Mouse (Mus musculus) liver, adult 2 months (tissue): ENCODE measurements around the gene Gnai2. TPM values are rescaled to one million over a fixed set of nuclear protein-coding genes. Genes with fewer than 3 reads are reported as not detected.
"Not testable (repeated sequence)": the region's sequence is repeated elsewhere in the genome, so short reads cannot be mapped to it uniquely, and the experiment has no call there.

Source experiments
- DNase-seq: peaks from one replicate; pipeline ENCODE4 v3.0.0-alpha.2; 2011; ENCODE audit warnings: low read depth, low spot score; ENCODE audit errors: extremely low read depth
- H3K27ac ChIP-seq: fragments of 200-500 bp; replicated peaks from 2 replicates; pipeline ENCODE4 v1.5.1; 2012; ENCODE audit warnings: low read depth, mild to moderate bottlenecking, control low read depth, inconsistent platforms, low read length; ENCODE audit not compliant: insufficient read depth
- H3K27me3 ChIP-seq: fragments of 200-500 bp; 2 replicates; pipeline ENCODE4 v1.6.1; 2012; ENCODE audit warnings: mild to moderate bottlenecking, moderate library complexity, low read length, inconsistent platforms; ENCODE audit not compliant: control insufficient read depth, insufficient read depth
- H3K36me3 ChIP-seq: fragments of 200-500 bp; 2 replicates; pipeline ENCODE4 v1.6.1; 2012; ENCODE audit warnings: low read length, inconsistent platforms; ENCODE audit not compliant: control insufficient read depth, insufficient read depth
- H3K4me1 ChIP-seq: fragments of 200-500 bp; 2 replicates; pipeline ENCODE4 v1.6.1; 2011; ENCODE audit warnings: low read length; ENCODE audit not compliant: control insufficient read depth, insufficient read depth
- H3K4me3 ChIP-seq: fragments of 200-500 bp; 2 replicates; pipeline ENCODE4 v1.5.1; 2011; ENCODE audit warnings: low read depth, mild to moderate bottlenecking, control low read depth, low read length, moderate library complexity; ENCODE audit not compliant: insufficient read depth
- H3K79me2 ChIP-seq: fragments of 200-500 bp; 2 replicates; pipeline ENCODE4 v1.6.1; 2012; ENCODE audit warnings: inconsistent platforms, mild to moderate bottlenecking, low read length, moderate library complexity; ENCODE audit not compliant: control insufficient read depth, insufficient read depth
- H3K9ac ChIP-seq: fragments of 200-500 bp; 2 replicates; pipeline ENCODE4 v1.6.1; 2012; ENCODE audit warnings: low read depth, mild to moderate bottlenecking, control low read depth, inconsistent platforms, low read length
- CTCF ChIP-seq: fragments of 200-500 bp; IDR thresholded peaks from 2 replicates; pipeline ENCODE4 v1.5.1; 2011; ENCODE audit warnings: low read depth, low read length, control low read depth
- POLR2A ChIP-seq: fragments of 200-500 bp; IDR thresholded peaks from 2 replicates; pipeline ENCODE4 v1.6.1; 2011; ENCODE audit warnings: low read length, control low read depth; ENCODE audit not compliant: insufficient read depth; ENCODE audit errors: extremely low read depth
- WGBS: fragments of 180-500 bp; shearing (Covaris S2); methylation state at CpG from one replicate; pipeline ENCODE4 v1.1.7; 2018; 5-methylcytosine and 5-hydroxymethylcytosine counted together
- polyA plus RNA-seq: library from polyadenylated mRNA; depleted of rRNA; stranded (reverse); fragments of >200 nt; gene quantifications from 2 replicates; pipeline ENCODE4 v1.2.3, GENCODE M21; 2012; rRNA removed
- total RNA-seq: library from RNA; depleted of rRNA; stranded (reverse); fragments of >200 nt; gene quantifications from 2 replicates; pipeline ENCODE4 v1.2.3, GENCODE M21; 2014; rRNA removed

Gnai2 gene
- total RNA-seq (31.6 and 44.8 TPM in 2 replicates), polyA plus RNA-seq (117 and 122 TPM in 2 replicates)

DNA sequence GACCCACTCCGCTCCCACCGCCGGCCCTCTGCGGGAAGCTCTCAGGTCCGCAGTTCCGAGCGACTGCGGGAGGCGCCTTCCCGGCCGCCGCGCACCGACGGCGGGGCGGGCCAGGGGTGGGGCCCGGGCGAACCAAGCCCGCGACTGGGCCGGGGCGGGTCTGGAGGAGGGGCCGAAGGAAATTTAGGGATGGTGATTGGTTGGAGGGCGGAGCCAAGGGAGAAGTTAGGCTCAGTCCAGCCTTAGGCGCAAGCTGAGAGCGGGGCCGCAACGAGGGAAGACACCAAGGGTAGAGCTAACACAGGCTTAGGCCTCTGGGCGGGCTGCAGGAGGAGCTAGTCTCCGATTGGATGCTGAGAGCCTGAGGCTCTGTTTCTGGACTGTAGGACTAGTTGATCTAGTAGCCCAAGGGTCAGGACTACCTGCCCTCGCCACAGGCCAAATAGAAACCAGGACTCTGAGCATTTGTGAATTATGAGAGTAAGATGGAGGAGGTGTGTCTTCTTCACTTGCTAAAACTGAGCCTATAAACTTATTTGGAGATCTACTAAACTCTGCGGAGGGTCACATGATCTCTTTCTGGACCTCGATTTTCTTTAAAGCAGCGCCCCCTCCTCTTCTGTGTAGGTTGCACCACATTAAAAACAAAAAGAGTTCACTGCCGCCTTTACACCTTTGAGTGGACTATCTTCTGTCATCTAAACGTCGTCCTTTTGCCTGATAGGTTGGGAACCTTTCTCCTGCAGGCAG, at the start of gene Gnai2:
Gene Gnai2 (minus strand): TSS at position 89 of the 750 bp plus-strand sequence.
- H3K4me3 ChIP-seq, result peak within 1 kb of the TSS; percentile 79
- H3K36me3 ChIP-seq, result no peaks in the 10 kb centered on the region
- peak; percentile 98 for DNase-seq
- H3K79me2 ChIP-seq, result peaks cover 36% of the 10 kb centered on the region
- TF ChIP-seq CTCF (no peak), POLR2A (peak; percentile 87)
- peaks cover 14% of the 10 kb centered on the region; the same call in 1 of the 2 replicates for H3K4me1 ChIP-seq
- H3K27ac ChIP-seq, result peak within 1 kb of the TSS; percentile 62
- 4% methylated on average over 38 of the region's 38 CpGs for WGBS
- H3K27me3 ChIP-seq, result no peaks in the 10 kb centered on the region
- peak within 1 kb of the TSS; percentile 93 for H3K9ac ChIP-seq

DNA sequence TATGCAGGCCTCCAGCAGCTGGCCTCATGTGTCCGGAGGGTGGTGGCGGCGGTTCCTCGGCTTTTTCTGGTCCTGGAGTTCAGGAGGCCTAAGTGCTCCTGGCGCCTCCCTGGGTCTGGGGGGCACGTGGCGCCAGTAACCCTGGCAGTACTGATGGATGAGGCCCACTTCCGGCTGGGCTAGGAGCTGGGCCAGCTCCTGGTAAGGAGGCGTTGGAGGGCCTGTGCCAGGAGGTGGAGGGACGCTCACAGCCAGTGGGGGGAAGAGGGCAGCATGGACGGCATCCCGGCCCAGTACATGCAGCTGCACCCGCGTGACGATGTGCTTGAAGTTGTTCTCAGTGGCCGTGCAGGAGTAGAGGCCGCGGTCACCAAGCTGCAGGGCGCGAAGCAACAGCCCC, 47.2 kb upstream of the Gnai2 start:
- Histone ChIP-seq H3K4me3 (no peak overlapping the region), H3K9ac (no peak overlapping the region), H3K36me3 (no peaks in the 10 kb centered on the region), H3K27ac (no peak overlapping the region), H3K4me1 (0 out of 2 replicates have a peak, but pooled peaks cover 1% of the 10 kb centered on the region), H3K79me2 (no peaks in the 10 kb centered on the region), H3K27me3 (no peaks in the 10 kb centered on the region)
- no peak for DNase-seq
- WGBS, result 87% methylated on average over 20 of the region's 20 CpGs
- TF ChIP-seq POLR2A, result no peak
- no peak for TF ChIP-seq CTCF

DNA sequence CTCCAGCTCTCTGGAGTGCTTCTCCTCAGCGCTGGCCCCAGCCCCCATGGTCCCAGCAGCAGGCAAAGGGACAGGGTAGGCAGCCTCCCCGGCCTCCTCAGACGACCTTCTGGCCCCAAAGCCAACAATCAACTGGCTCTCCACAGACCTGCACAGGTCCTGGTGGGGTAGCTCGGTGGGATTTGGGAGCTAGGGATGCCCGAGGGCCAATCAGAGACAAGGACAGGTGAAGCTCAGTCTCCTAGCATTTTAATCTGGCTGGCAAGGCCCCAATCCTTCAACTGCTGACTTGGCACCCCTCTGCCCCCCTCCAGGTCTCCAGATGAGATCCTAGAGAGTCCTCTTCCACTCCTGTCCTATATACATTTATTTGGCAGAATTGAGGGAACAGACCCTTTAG, 44.3 kb upstream of the Gnai2 start, which contains the start of gene Gnat1:
Gene Gnat1 (minus strand): TSS at position 212 of the 400 bp plus-strand sequence.
- Histone ChIP-seq H3K79me2 (no peaks in the 10 kb centered on the region), H3K4me1 (peaks cover 10% of the 10 kb centered on the region; the same call in 1 of the 2 replicates), H3K27ac (no peak within 1 kb of the TSS), H3K4me3 (no peak within 1 kb of the TSS), H3K9ac (no peak within 1 kb of the TSS), H3K36me3 (no peaks in the 10 kb centered on the region), H3K27me3 (no peaks in the 10 kb centered on the region)
- 69% methylated on average over 5 of the region's 5 CpGs for WGBS
- no peak for DNase-seq
- TF ChIP-seq CTCF, result no peak
- TF ChIP-seq POLR2A, result no peak

DNA sequence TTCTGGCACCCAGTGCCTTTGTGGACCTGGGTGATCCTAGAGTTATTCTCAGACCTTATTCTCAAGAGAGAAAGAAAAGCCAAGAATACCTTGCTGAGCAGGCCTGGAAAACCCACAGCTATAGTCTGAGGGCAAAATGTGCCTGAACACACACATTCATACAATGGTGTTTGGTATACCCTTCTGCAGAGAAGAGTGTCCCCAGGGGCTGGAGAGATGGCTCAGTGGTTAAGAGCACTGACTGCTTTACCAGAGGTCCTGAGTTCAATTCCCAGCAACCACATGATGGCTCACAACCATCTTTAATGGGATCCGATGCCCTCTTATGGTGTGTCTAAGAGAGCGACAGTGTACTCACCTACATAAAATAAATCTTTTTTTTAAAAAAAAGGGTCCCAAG, 43.7 kb upstream of the Gnai2 start:
- no peak for TF ChIP-seq CTCF
- no peak for TF ChIP-seq POLR2A
- DNase-seq, result no peak
- Histone ChIP-seq H3K27ac (no peak overlapping the region), H3K36me3 (no peaks in the 10 kb centered on the region), H3K27me3 (no peaks in the 10 kb centered on the region), H3K79me2 (no peaks in the 10 kb centered on the region), H3K4me3 (no peak overlapping the region), H3K4me1 (peaks cover 14% of the 10 kb centered on the region; the same call in 1 of the 2 replicates), H3K9ac (no peak overlapping the region)
- WGBS, result 95% methylated on average over 2 of the region's 2 CpGs

DNA sequence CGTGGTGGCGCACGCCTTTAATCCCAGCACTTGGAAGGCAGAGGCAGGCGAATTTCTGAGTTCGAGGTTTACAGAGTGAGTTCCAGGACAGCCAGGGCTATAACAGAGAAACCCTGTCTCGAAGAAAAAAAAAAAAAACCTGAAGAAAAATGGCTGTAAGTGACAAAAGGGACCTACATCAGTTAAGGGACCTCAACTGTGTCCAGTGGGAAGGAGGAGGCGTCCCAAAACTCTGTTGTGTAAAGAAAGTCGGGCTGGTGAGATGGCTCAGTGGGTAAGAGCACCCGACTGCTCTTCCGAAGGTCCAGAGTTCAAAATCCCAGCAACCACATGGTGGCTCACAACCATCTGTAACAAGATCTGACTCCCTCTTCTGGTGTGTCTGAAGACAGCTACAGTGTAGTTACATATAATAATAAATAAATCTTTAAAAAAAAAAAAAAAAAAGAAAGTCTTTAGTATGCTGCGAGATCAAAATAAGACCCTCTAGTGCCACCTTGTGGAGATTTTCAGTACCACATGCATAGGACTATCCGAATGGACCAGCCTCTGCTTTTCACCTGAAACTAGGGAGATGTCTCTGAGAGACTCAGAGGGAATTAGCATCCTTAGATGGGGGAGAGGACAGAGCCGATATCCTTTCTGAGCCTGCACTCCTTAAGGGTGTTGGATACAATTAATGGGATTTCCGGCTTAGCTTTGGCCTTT, 42.8 kb upstream of the Gnai2 start:
- WGBS, result 36% methylated on average over 14 of the region's 14 CpGs
- not testable (repeated sequence) for H3K27ac ChIP-seq, H3K79me2 ChIP-seq, H3K27me3 ChIP-seq, H3K36me3 ChIP-seq, H3K9ac ChIP-seq, H3K4me3 ChIP-seq
- TF ChIP-seq CTCF, result peak; percentile 31
- H3K4me1 ChIP-seq, result peaks cover 18% of the 10 kb centered on the region; the same call in 1 of the 2 replicates
- peak; percentile 53 for DNase-seq
